Mouse (Mus musculus): ENCODE measurements at regions not wholly inside any gene's neighbourhood (a gene's known extent, or its start where the extent isn't known, plus 50 kb on each side); places are given as distances from the start of the nearest gene placed in this dataset.

- TF ChIP-seq CTCF (IDR thresholded peaks at IDR 0.05; ENCODE audit: low read depth, low read length) (no peak), EP300 (IDR thresholded peaks at IDR 0.05; ENCODE audit: insufficient read depth, low read depth, low read length) (no peak), POLR2A (IDR thresholded peaks at IDR 0.05; ENCODE audit: insufficient read depth, low read length) (no peak)
Measured at GRCm38 (mm10) chr15:67557304-67557703, 1056.6 kb upstream of the Lrrc6 start.

Measured in ES-Bruce4 (cell line).